Mouse (Mus musculus): ENCODE data around the gene Caly.

Caly gene

DNA sequence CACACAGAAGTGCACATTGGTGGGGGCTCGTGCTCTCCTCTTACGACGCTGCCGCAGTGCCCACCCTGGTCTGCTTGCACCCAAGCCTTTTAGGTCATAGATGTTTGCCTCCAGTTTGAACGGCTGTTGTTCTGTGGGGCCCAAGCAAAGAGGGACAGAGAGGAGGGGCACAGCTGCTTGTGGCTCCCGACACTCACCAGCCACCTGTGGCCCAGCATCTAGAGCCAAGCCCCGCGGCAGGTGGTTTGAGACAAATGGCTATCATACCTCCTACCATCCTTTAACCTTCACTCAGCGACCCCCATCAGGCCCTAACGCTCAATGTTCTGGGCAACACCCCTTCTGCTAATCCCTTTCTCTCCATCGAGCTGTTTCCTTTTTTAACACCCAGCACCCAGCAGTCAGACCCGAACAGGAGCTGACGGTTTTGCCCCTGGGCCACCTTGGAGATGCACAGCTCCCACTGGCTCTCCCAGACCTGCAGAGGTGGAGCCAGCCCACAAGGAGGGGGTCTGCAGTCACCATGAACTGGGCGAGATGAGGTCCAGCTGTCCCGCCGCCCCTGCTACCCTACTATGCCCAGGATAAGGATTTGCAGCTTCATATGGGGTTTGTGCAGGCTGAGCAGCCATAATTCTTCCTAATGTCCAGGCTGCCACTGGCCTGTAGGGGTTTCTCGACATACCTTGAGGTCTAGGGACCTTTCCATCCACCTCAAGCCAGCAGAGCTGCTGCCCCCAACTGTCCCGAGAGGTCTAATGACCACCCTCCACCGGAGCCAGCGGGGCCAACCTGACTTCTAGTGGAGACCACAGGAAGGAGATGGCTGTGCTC is 723 bp downstream of the Caly start:
- no peak for DNase-seq (ENCODE audit: low spot score)

GRCm38 (mm10) chr7:140080503-140081156 is 1.7 kb downstream of the Caly start:
- no peak for DNase-seq (ENCODE audit: low spot score)

GRCm38 (mm10) chr7:140078711-140079110 is 3.6 kb downstream of the Caly start:
- DNase-seq (ENCODE audit: low spot score) = no peak

DNA sequence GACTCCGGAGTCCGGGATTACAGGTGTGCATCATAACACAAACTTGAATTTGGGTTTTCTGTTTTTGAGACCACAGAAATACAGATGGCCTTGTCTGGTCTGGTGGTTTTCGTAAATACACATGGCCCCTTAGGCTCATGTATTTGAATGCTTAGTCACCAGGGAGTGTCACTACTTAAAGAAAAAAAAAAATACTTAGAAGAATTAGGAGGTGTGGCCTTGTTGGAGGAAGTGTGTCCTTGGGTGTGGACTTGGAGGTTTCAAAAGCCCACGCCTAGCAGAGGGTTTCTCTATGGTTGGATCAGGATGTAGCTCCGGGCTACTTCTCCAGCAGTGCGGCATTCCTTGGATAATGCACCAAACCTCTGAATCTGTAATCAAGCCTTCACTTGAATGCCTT is 4.7 kb downstream of the Caly start:
- DNase-seq (ENCODE audit: low spot score) = no peak

- no peak for DNase-seq (ENCODE audit: low spot score)
Observed at GRCm38 (mm10) chr7:140070042-140070711, 12.2 kb downstream of the Caly start.

- DNase-seq (ENCODE audit: low spot score) = no peak
Observed at GRCm38 (mm10) chr7:140067397-140067796, 15.0 kb downstream of the Caly start.

- DNase-seq (ENCODE audit: low spot score) = peak; percentile 25
Observed at GRCm38 (mm10) chr7:140063092-140063491, 19.3 kb downstream of the Caly start.

GRCm38 (mm10) chr7:140062307-140062706 is 20.0 kb downstream of the Caly start:
- no peak for DNase-seq (ENCODE audit: low spot score)

- no peak for DNase-seq (ENCODE audit: low spot score)
Observed at GRCm38 (mm10) chr7:140061832-140062130, 20.6 kb downstream of the Caly start.

- DNase-seq (ENCODE audit: low spot score) = no peak
Observed at GRCm38 (mm10) chr7:140060936-140061831, 21.2 kb downstream of the Caly start.

- DNase-seq (ENCODE audit: low spot score) = no peak
Observed at GRCm38 (mm10) chr7:140059601-140060000, 22.7 kb downstream of the Caly start.

- DNase-seq (ENCODE audit: low spot score) = no peak
Observed at GRCm38 (mm10) chr7:140058528-140058927, 23.8 kb downstream of the Caly start.

GRCm38 (mm10) chr7:140057413-140058407 is 24.6 kb downstream of the Caly start:
- no peak for DNase-seq (ENCODE audit: low spot score)

- DNase-seq (ENCODE audit: low spot score) = no peak
Observed at GRCm38 (mm10) chr7:140054124-140054523, 28.2 kb downstream of the Caly start.

DNA sequence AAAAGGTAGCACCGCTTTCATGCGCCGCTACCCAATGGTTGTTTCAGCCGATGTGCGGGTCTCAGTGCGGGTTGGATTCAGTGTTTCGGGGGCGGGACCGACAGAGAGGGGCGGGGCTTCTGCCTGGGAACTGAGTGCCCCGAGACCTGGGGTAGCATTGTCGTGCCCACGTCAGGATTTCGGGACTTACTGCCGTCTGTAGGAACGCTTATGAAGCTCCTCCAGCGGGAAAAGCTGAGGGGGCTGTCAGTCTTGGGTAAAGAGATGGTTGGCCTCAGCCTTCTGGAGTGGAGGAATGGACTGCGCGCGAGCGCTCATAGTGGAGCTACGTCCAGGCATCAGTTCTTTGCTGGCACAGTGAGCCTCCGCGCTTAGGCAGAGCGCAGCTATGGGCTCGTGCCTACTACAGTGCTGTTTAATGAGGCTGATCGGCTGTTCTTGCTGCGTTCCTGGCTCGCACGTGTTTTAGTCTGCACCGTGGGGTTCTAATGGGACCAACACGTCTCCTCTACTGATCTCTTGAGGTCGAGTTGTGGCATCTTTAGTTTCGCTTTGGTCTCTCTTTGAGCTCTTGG is 33.1 kb downstream of the Caly start:
- DNase-seq (ENCODE audit: low spot score) = no peak

GRCm38 (mm10) chr7:140048361-140049114 is 33.8 kb downstream of the Caly start, which contains the start of gene Msx3:
TSS of gene Msx3 (minus strand) at chr7:140049089.
- no peak for DNase-seq (ENCODE audit: low spot score)

- DNase-seq (ENCODE audit: low spot score) = no peak
Observed at GRCm38 (mm10) chr7:140047811-140048311, 34.5 kb downstream of the Caly start.

DNA sequence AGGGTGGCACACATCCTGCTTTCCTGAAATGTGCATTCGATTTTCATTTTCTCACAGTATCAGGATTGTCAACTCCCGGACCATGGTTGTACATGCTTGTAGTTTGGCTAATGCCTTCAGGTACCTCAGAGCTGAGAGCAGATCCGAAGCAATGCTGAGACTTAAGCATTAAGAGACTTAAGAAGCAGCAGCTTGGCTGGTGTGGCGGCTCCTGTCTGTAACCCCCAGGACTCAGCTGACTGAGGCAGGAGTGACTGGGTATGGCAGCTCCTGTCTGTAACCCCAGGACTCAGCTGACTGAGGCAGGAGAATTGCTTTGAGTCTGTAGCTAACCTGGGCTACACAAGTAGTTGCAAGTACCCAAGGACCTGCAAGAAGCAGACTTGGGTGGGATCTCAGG is 36.8 kb downstream of the Caly start:
- DNase-seq (ENCODE audit: low spot score) = no peak

- DNase-seq (ENCODE audit: low spot score) = no peak
Observed at GRCm38 (mm10) chr7:140042728-140043127, 39.6 kb downstream of the Caly start.

- DNase-seq (ENCODE audit: low spot score) = no peak
Observed at GRCm38 (mm10) chr7:140037171-140037555, 45.2 kb downstream of the Caly start.

Measured in spleen, adult 12 weeks (tissue).